25 mouse cellular contexts compared by ENCODE assay signal in genomic region chr13:101287131-101287530, GRCm38 (mm10).
DNase-seq lines count a peak whose midpoint lies in the region; ATAC-seq and TF ChIP-seq lines count a peak whose summit lies in the region.
"Had no signal": no experiment of that assay in that cellular context is flagged by ENCODE, and none has a peak within 500 bp of the region (broad histone marks: within the 10 kb centered on the region; RNA-seq: fewer than 3 reads in every experiment).

No protein-coding gene starts in this region.

- TF ChIP-seq POLR2A in liver, adult 2 months (IDR thresholded peaks at IDR 0.05; ENCODE audit: extremely low read depth, insufficient read depth, low read length): no peak
- TF ChIP-seq POLR2A in brain, embryonic 14.5 days (IDR thresholded peaks at IDR 0.05; ENCODE audit: borderline replicate concordance, extremely low read depth, insufficient read depth, insufficient read length, poor library complexity, severe bottlenecking): no peak

- H3K27me3 ChIP-seq in embryonic facial prominence, embryonic 11.5 days (ENCODE audit: control insufficient read depth, insufficient read depth, low read length): no peaks in the 10 kb centered on the region
- no peaks in the 10 kb centered on the region for H3K27me3 ChIP-seq in embryonic facial prominence, embryonic 10.5 days (replicated peaks; ENCODE audit: low read depth, poor library complexity, severe bottlenecking)
- no peaks in the 10 kb centered on the region for H3K27me3 ChIP-seq in liver, adult 2 months (ENCODE audit: control insufficient read depth, insufficient read depth, low read length)
- H3K27me3 ChIP-seq: embryonic facial prominence, embryonic 12.5 days; embryonic facial prominence, embryonic 15.5 days; heart, embryonic 12.5 days; heart, embryonic 15.5 days; hindbrain, embryonic 13.5 days had no signal

- H3K4me1 ChIP-seq in embryonic facial prominence, embryonic 11.5 days (ENCODE audit: control insufficient read depth, insufficient read depth, low read length): no peaks in the 10 kb centered on the region
- H3K4me1 ChIP-seq in embryonic facial prominence, embryonic 10.5 days: peaks cover 4% of the 10 kb centered on the region; the same call in 1 of the 2 replicates
- H3K4me1 ChIP-seq in liver, adult 2 months (ENCODE audit: control insufficient read depth, insufficient read depth, low read length): no peaks in the 10 kb centered on the region
- H3K4me1 ChIP-seq: embryonic facial prominence, embryonic 12.5 days; embryonic facial prominence, embryonic 15.5 days; heart, embryonic 12.5 days; heart, embryonic 15.5 days; hindbrain, embryonic 10.5 days had no signal

- 52% methylated on average over 4 of the region's 4 CpGs for WGBS in embryonic facial prominence, embryonic 11.5 days
- 40% methylated on average over 4 of the region's 4 CpGs for WGBS in embryonic facial prominence, embryonic 10.5 days
- WGBS in liver, adult 2 months: 20% methylated on average over 4 of the region's 4 CpGs

- no peaks in the 10 kb centered on the region for H3K9me3 ChIP-seq in embryonic facial prominence, embryonic 11.5 days (replicated peaks; ENCODE audit: control insufficient read depth, low read length)
- H3K9me3 ChIP-seq in embryonic facial prominence, embryonic 10.5 days: no peaks in the 10 kb centered on the region
- H3K9me3 ChIP-seq: embryonic facial prominence, embryonic 12.5 days; embryonic facial prominence, embryonic 15.5 days; heart, embryonic 15.5 days; hindbrain, embryonic 10.5 days; hindbrain, embryonic 13.5 days had no signal

- no peaks in the 10 kb centered on the region for H3K79me2 ChIP-seq in liver, adult 2 months (ENCODE audit: control insufficient read depth, insufficient read depth, low read length)

- H3K9ac ChIP-seq in embryonic facial prominence, embryonic 11.5 days (replicated peaks; ENCODE audit: low read length): no peak overlapping the region
- H3K9ac ChIP-seq in liver, adult 2 months (ENCODE audit: low read depth, low read length): no peak overlapping the region
- H3K9ac ChIP-seq: embryonic facial prominence, embryonic 12.5 days; embryonic facial prominence, embryonic 15.5 days; heart, embryonic 12.5 days; heart, embryonic 15.5 days; hindbrain, embryonic 13.5 days had no signal

- TF ChIP-seq CTCF in liver, adult 2 months (IDR thresholded peaks at IDR 0.05; ENCODE audit: low read depth, low read length): no peak
- TF ChIP-seq CTCF in brain, embryonic 14.5 days (IDR thresholded peaks at IDR 0.05; ENCODE audit: borderline replicate concordance, extremely low read depth, insufficient read depth, insufficient read length): no peak

- no peak overlapping the region for H3K27ac ChIP-seq in embryonic facial prominence, embryonic 11.5 days (replicated peaks; ENCODE audit: low read depth, low read length)
- H3K27ac ChIP-seq in embryonic facial prominence, embryonic 10.5 days (replicated peaks): no peak overlapping the region
- H3K27ac ChIP-seq in liver, adult 2 months (replicated peaks; ENCODE audit: insufficient read depth, low read depth, low read length): no peak overlapping the region
- H3K27ac ChIP-seq: embryonic facial prominence, embryonic 12.5 days; embryonic facial prominence, embryonic 15.5 days; gastrocnemius, adult 2 months; heart, embryonic 15.5 days; hindbrain, embryonic 10.5 days; hindbrain, embryonic 13.5 days had no signal

- ATAC-seq in embryonic facial prominence, embryonic 11.5 days (replicated peaks; ENCODE audit: insufficient number of reproducible peaks, low FRiP score, low TSS enrichment, low read depth): no peak

- H3K4me2 ChIP-seq in embryonic facial prominence, embryonic 11.5 days (ENCODE audit: low read depth, low read length): no peak overlapping the region
- H3K4me2 ChIP-seq: embryonic facial prominence, embryonic 12.5 days; embryonic facial prominence, embryonic 15.5 days; heart, embryonic 12.5 days; heart, embryonic 15.5 days; hindbrain, embryonic 13.5 days had no signal

- peak; percentile 29 for DNase-seq in embryonic facial prominence, embryonic 11.5 days (ENCODE audit: low spot score)
- no peak for DNase-seq in embryonic facial prominence, embryonic 10.5 days (ENCODE audit: low spot score)
- DNase-seq in liver, adult 2 months (ENCODE audit: extremely low read depth, low read depth, low spot score): peak; percentile 36
- DNase-seq in liver: no peak
- DNase-seq in brain, embryonic 14.5 days (ENCODE audit: low read depth): peak; percentile 68
- no peak for DNase-seq in layer of hippocampus, postnatal 25 days (ENCODE audit: extremely low spot score in 1 of 2, low spot score in 1 of 2)
- DNase-seq in urinary bladder, adult 18-20 months (ENCODE audit: low spot score in 2 of 2): no peak
- DNase-seq: adrenal gland, adult 2 months; adrenal gland, postnatal 14 days; cerebellum, adult 11-12 months; cerebellum, adult 8-10 months; cerebellum, postnatal 10 days; cerebellum, postnatal 36 days; embryo, embryonic 11 days; gastrocnemius, adult 2 months; gastrocnemius, postnatal 14 days; heart, adult 18-20 months; heart, postnatal 10 days; heart, postnatal 36 days had no signal

- no peak overlapping the region for H3K4me3 ChIP-seq in embryonic facial prominence, embryonic 11.5 days (ENCODE audit: low read depth, low read length)
- H3K4me3 ChIP-seq in embryonic facial prominence, embryonic 10.5 days: no peak overlapping the region
- no peak overlapping the region for H3K4me3 ChIP-seq in liver, adult 2 months (ENCODE audit: insufficient read depth, low read depth, low read length)
- H3K4me3 ChIP-seq: embryonic facial prominence, embryonic 12.5 days; embryonic facial prominence, embryonic 15.5 days; gastrocnemius, adult 2 months; heart, embryonic 12.5 days; heart, embryonic 15.5 days; hindbrain, embryonic 10.5 days; hindbrain, embryonic 13.5 days had no signal

- no peaks in the 10 kb centered on the region for H3K36me3 ChIP-seq in embryonic facial prominence, embryonic 11.5 days (replicated peaks; ENCODE audit: control insufficient read depth, insufficient read depth, low read depth, low read length)
- no peaks in the 10 kb centered on the region for H3K36me3 ChIP-seq in embryonic facial prominence, embryonic 10.5 days (replicated peaks)
- no peaks in the 10 kb centered on the region for H3K36me3 ChIP-seq in liver, adult 2 months (ENCODE audit: control insufficient read depth, insufficient read depth, low read length)
- H3K36me3 ChIP-seq: embryonic facial prominence, embryonic 12.5 days; embryonic facial prominence, embryonic 15.5 days; heart, embryonic 12.5 days; heart, embryonic 15.5 days; hindbrain, embryonic 10.5 days; hindbrain, embryonic 13.5 days had no signal

Comparison
In these comparisons a context has a peak if more than half of its experiments do, and no peak if none do; other contexts are left out.
1. DNase-seq: peak in embryonic facial prominence, embryonic 11.5 days (single experiment), liver, adult 2 months (single experiment) and brain, embryonic 14.5 days (single experiment); none in embryonic facial prominence, embryonic 10.5 days (single experiment), liver (single experiment), layer of hippocampus, postnatal 25 days (0 of 2) and urinary bladder, adult 18-20 months (0 of 2).